Mouse (Mus musculus): ENCODE data around the gene Gm4756.

DNA sequence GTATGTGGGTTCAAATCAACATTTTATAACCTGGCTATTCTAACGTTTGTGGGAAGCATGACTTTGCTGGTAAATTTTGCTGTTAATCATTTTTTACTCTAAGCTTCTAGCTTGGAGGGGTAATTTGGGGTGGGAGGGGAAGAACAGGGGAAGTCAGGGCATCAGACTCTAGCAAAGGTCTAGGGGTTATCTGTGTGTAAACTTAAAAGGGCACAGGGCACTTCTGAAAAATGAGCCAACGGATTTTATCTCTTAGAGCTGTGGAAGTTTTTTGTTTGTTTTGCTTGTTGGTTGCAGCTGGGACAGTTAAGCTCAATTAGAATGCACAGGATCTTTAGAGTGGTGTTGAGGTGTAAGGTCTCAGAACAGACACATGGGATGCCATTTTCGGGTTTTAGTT is 11.4 kb downstream of the Gm4756 start:
- TF ChIP-seq CTCF (conservative IDR thresholded peaks at IDR 0.05 in 1 of 2, IDR thresholded peaks at IDR 0.05 in 1 of 2; ENCODE audit: low read depth in 2 of 2, low read length in 2 of 2) (no peak), HCFC1 (IDR thresholded peaks at IDR 0.05; ENCODE audit: low read depth, low read length) (no peak), TBP (conservative IDR thresholded peaks at IDR 0.05; ENCODE audit: low read depth, low read length) (no peak), ZMIZ1 (IDR thresholded peaks at IDR 0.05; ENCODE audit: low read depth, low read length) (no peak), ZC3H11A (IDR thresholded peaks at IDR 0.05; ENCODE audit: low read depth, low read length) (no peak), KAT2A (IDR thresholded peaks at IDR 0.05; ENCODE audit: insufficient replicate concordance, low read length) (no peak), POLR2A (IDR thresholded peaks at IDR 0.05; ENCODE audit: low read depth, low read length) (no peak), BHLHE40 (IDR thresholded peaks at IDR 0.05; ENCODE audit: low read depth, low read length) (no peak), EP300 (IDR thresholded peaks at IDR 0.05; ENCODE audit: low read length) (no peak), CHD1 (IDR thresholded peaks at IDR 0.05; ENCODE audit: low read depth, low read length) (no peak), JUN (IDR thresholded peaks at IDR 0.05; ENCODE audit: insufficient read depth, low read depth, low read length) (no peak), MAFK (IDR thresholded peaks at IDR 0.05; ENCODE audit: insufficient replicate concordance, low read length) (no peak), ETS1 (conservative IDR thresholded peaks at IDR 0.05; ENCODE audit: low read depth, low read length) (no peak)
